Mouse (Mus musculus) heart, embryonic 10.5 days (tissue): ENCODE data around the gene Calhm3. TPM values are rescaled to one million over a fixed set of nuclear protein-coding genes. Genes with fewer than 3 reads are reported as not detected.

ENCODE experiments used
- DNase-seq: peaks from one replicate; pipeline ENCODE4 v3.0.0-alpha.2; 2017; ENCODE audit warnings: low spot score
- H3K27ac ChIP-seq: fragments of 300-500 bp; sonication (generic); 2 replicates; pipeline ENCODE4 v1.5.1; 2016; ENCODE audit warnings: mild to moderate bottlenecking
- H3K27me3 ChIP-seq: fragments of 300-500 bp; sonication (generic); 2 replicates; pipeline ENCODE4 v1.6.1; 2016; ENCODE audit warnings: mild to moderate bottlenecking; ENCODE audit not compliant: poor library complexity, insufficient read depth, severe bottlenecking
- H3K36me3 ChIP-seq: fragments of 300-500 bp; sonication (generic); 2 replicates; pipeline ENCODE4 v1.6.1; 2016; ENCODE audit warnings: mild to moderate bottlenecking, moderate library complexity
- H3K4me1 ChIP-seq: fragments of 300-500 bp; sonication (generic); 2 replicates; pipeline ENCODE4 v1.6.1; 2016; ENCODE audit warnings: mild to moderate bottlenecking
- H3K4me3 ChIP-seq: fragments of 300-500 bp; sonication (generic); 2 replicates; pipeline ENCODE4 v1.5.1; 2016; ENCODE audit warnings: mild to moderate bottlenecking, moderate library complexity
- H3K9me3 ChIP-seq: fragments of 300-500 bp; sonication (generic); 2 replicates; pipeline ENCODE4 v1.6.1; 2016; ENCODE audit warnings: mild to moderate bottlenecking, moderate library complexity
- WGBS: fragments of 180-500 bp; shearing (Covaris S2); methylation state at CpG from one replicate; pipeline ENCODE4 v1.1.7; 2016; 5-methylcytosine and 5-hydroxymethylcytosine counted together
- polyA plus RNA-seq: library from polyadenylated mRNA; unstranded; fragments of >200 nt; fragmentation: Nextera tagmentation; extraction: Ambion mirVana; gene quantifications from 2 replicates; pipeline ENCODE4 v1.2.1, GENCODE M21; 2016

The Calhm3 gene
- polyA plus RNA-seq, result not detected in 2 replicates

DNA sequence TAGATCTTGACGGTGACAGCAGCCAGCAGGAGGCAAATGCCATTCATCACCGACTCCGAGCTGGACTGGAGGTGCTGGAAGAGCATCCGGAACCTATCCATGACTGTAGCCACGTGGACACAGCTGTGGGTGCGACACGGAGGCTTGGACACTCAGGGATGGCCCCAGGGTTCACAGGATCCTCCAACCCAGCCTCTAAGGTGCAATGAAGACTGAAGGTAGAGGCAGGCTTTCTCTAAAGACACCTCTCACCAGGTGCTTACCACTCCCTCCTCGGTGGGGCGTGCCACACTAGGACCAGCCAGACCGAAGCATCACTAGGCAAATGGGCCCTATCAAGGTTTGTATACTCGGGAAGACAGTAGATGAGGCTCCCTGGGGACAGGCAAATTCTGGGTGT, at the start of gene Calhm3:
TSS of gene Calhm3 (minus strand) at position 101 of the 400 bp plus-strand sequence.
- no peaks in the 10 kb centered on the region for H3K36me3 ChIP-seq
- WGBS, result 72% methylated on average over 11 of the region's 11 CpGs
- peaks cover 10% of the 10 kb centered on the region for H3K27me3 ChIP-seq
- H3K4me3 ChIP-seq, result no peak within 1 kb of the TSS
- H3K27ac ChIP-seq, result no peak within 1 kb of the TSS
- no peaks in the 10 kb centered on the region for H3K4me1 ChIP-seq
- no peaks in the 10 kb centered on the region for H3K9me3 ChIP-seq
- DNase-seq, result no peak

- peaks cover 11% of the 10 kb centered on the region for H3K4me1 ChIP-seq
- H3K27me3 ChIP-seq, result peaks cover 18% of the 10 kb centered on the region; the same call in 1 of the 2 replicates
- no peak overlapping the region for H3K27ac ChIP-seq
- 88% methylated on average over 1 of the region's 1 CpGs for WGBS
- no peaks in the 10 kb centered on the region for H3K36me3 ChIP-seq
- no peaks in the 10 kb centered on the region for H3K9me3 ChIP-seq
- no peak for DNase-seq
- H3K4me3 ChIP-seq, result no peak overlapping the region
Measured at GRCm38 (mm10) chr19:47206126-47206525, 48.6 kb upstream of the Calhm3 start.

- no peak overlapping the region for H3K27ac ChIP-seq
- no peaks in the 10 kb centered on the region for H3K9me3 ChIP-seq
- peaks cover 21% of the 10 kb centered on the region; the same call in 1 of the 2 replicates for H3K27me3 ChIP-seq
- H3K36me3 ChIP-seq, result no peaks in the 10 kb centered on the region
- H3K4me3 ChIP-seq, result no peak overlapping the region
- peaks cover 11% of the 10 kb centered on the region for H3K4me1 ChIP-seq
- DNase-seq, result no peak
- 74% methylated on average over 6 of the region's 6 CpGs for WGBS
Measured at GRCm38 (mm10) chr19:47204653-47205052, 47.1 kb upstream of the Calhm3 start.

GRCm38 (mm10) chr19:47203042-47203441, 45.5 kb upstream of the Calhm3 start:
- no peak for DNase-seq
- no peaks in the 10 kb centered on the region for H3K9me3 ChIP-seq
- WGBS, result 85% methylated on average over 6 of the region's 6 CpGs
- peaks cover 24% of the 10 kb centered on the region; the same call in 1 of the 2 replicates for H3K27me3 ChIP-seq
- H3K4me3 ChIP-seq, result no peak overlapping the region
- H3K27ac ChIP-seq, result no peak overlapping the region
- H3K4me1 ChIP-seq, result peaks cover 11% of the 10 kb centered on the region
- no peaks in the 10 kb centered on the region for H3K36me3 ChIP-seq

- H3K4me1 ChIP-seq, result peaks cover 11% of the 10 kb centered on the region
- DNase-seq, result no peak
Measured at GRCm38 (mm10) chr19:47202429-47202828, 44.9 kb upstream of the Calhm3 start.

DNA sequence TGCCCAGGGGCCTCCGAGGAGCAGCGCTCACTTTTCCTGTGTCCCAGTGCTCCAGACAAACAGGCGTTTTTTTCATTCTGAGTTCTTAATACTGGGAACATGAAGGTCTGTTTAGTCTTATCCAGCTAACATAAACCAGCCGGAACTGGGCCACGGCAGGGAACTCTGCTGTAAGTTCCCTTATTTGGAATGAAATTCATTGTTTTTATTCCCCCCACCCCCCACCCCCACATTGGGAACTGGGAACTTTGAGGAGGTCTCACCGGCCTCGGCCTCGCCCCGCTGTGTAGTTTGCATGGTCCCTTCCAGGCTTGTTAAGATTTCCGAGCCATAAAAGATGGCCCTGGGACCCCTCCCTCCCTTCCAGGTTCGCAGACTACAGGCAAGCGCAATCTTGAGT, 44.4 kb upstream of the Calhm3 start:
- no peak overlapping the region for H3K4me3 ChIP-seq
- 59% methylated on average over 12 of the region's 12 CpGs for WGBS
- H3K9me3 ChIP-seq, result no peaks in the 10 kb centered on the region
- H3K4me1 ChIP-seq, result peaks cover 11% of the 10 kb centered on the region
- H3K27ac ChIP-seq, result peak overlapping the region; percentile 44
- no peak for DNase-seq
- no peaks in the 10 kb centered on the region for H3K36me3 ChIP-seq
- peaks cover 24% of the 10 kb centered on the region; the same call in 1 of the 2 replicates for H3K27me3 ChIP-seq

More at GRCm38 (mm10) chr19:47202429-47202828, 44.9 kb upstream of the Calhm3 start:
- Histone ChIP-seq H3K27ac (peak overlapping the region; percentile 23), H3K27me3 (peaks cover 24% of the 10 kb centered on the region; the same call in 1 of the 2 replicates), H3K9me3 (no peaks in the 10 kb centered on the region), H3K4me3 (no peak overlapping the region), H3K36me3 (no peaks in the 10 kb centered on the region)
- 63% methylated on average over 6 of the region's 6 CpGs for WGBS

GRCm38 (mm10) chr19:47198671-47199350, 41.2 kb upstream of the Calhm3 start:
- Histone ChIP-seq H3K4me1 (peaks cover 11% of the 10 kb centered on the region), H3K27me3 (peaks cover 20% of the 10 kb centered on the region; the same call in 1 of the 2 replicates), H3K4me3 (no peak overlapping the region), H3K36me3 (no peaks in the 10 kb centered on the region), H3K27ac (no peak overlapping the region), H3K9me3 (no peaks in the 10 kb centered on the region)
- DNase-seq, result no peak
- WGBS, result 75% methylated on average over 13 of the region's 13 CpGs

- DNase-seq, result no peak
- Histone ChIP-seq H3K4me1 (peaks cover 7% of the 10 kb centered on the region), H3K27me3 (no peaks in the 10 kb centered on the region), H3K36me3 (no peaks in the 10 kb centered on the region), H3K9me3 (no peaks in the 10 kb centered on the region), H3K4me3 (no peak overlapping the region), H3K27ac (no peak overlapping the region)
- 90% methylated on average over 5 of the region's 5 CpGs for WGBS
Measured at GRCm38 (mm10) chr19:47192158-47192557, 34.6 kb upstream of the Calhm3 start.

- Histone ChIP-seq H3K4me3 (no peak overlapping the region), H3K4me1 (peaks cover 7% of the 10 kb centered on the region), H3K36me3 (no peaks in the 10 kb centered on the region), H3K9me3 (no peaks in the 10 kb centered on the region; the same call in 1 of the 2 replicates), H3K27ac (no peak overlapping the region), H3K27me3 (peaks cover 8% of the 10 kb centered on the region; the same call in 1 of the 2 replicates)
- WGBS, result 72% methylated on average over 11 of the region's 11 CpGs
- DNase-seq, result no peak
Measured at GRCm38 (mm10) chr19:47188515-47189128, 31.1 kb upstream of the Calhm3 start.

- WGBS, result 46% methylated on average over 15 of the region's 15 CpGs
- Histone ChIP-seq H3K27me3 (peaks cover 10% of the 10 kb centered on the region; the same call in 1 of the 2 replicates), H3K27ac (no peak overlapping the region), H3K4me1 (peaks cover 7% of the 10 kb centered on the region), H3K36me3 (no peaks in the 10 kb centered on the region), H3K4me3 (no peak overlapping the region), H3K9me3 (peaks cover 5% of the 10 kb centered on the region)
- DNase-seq, result no peak
Measured at GRCm38 (mm10) chr19:47186514-47187275, 29.1 kb upstream of the Calhm3 start.

GRCm38 (mm10) chr19:47184736-47185135, 27.2 kb upstream of the Calhm3 start:
- DNase-seq, result no peak
- peaks cover 8% of the 10 kb centered on the region for H3K4me1 ChIP-seq
- H3K4me3 ChIP-seq, result no peak overlapping the region
- H3K36me3 ChIP-seq, result no peaks in the 10 kb centered on the region
- H3K9me3 ChIP-seq, result peaks cover 5% of the 10 kb centered on the region
- no peak overlapping the region for H3K27ac ChIP-seq
- WGBS, result 61% methylated on average over 4 of the region's 4 CpGs
- H3K27me3 ChIP-seq, result peaks cover 29% of the 10 kb centered on the region

DNA sequence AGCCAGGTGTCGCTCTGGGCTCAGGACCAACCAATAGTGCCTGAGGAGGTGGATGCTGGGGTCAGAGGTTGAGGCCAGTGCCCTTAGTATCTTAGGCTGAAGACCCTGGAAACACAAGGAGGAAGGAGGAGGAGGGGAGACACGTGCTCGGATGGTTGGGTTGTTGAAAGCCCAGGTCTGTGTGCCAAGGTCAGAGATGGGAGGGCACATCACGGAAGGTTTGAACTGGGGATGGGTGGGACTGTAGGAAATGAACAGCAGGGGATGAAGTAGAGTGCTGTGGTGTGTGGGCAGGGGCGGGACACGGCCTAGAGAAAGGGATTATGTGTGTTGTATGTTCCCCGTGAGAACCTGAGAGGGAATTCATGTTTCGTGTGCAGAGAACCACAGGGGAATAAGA, 26.7 kb upstream of the Calhm3 start:
- no peak overlapping the region for H3K27ac ChIP-seq
- H3K4me1 ChIP-seq, result peaks cover 13% of the 10 kb centered on the region
- H3K9me3 ChIP-seq, result peaks cover 5% of the 10 kb centered on the region
- WGBS, result 61% methylated on average over 8 of the region's 8 CpGs
- H3K4me3 ChIP-seq, result no peak overlapping the region
- H3K36me3 ChIP-seq, result no peaks in the 10 kb centered on the region
- no peak for DNase-seq
- H3K27me3 ChIP-seq, result peaks cover 34% of the 10 kb centered on the region

DNA sequence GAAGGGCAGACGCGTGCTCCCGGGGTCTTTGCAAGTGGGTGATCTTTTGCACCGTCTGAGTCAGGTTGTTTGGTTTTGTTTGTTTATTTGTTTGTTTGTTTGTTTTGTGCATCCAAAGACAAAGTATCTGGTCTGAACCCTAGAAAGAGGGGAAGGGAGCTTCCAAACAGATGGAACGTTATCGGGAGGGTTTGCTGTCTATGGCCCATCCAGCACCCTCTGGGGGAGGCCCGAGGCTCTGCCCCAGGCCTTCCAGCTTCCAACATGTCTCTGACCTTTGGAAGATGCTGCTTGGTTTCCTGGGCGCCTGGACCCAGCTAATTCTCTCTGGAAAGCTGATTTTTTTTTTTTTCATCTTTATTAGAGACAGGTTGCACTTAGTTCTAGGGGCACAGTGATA, 22.4 kb upstream of the Calhm3 start:
- H3K27me3 ChIP-seq, result peaks cover 60% of the 10 kb centered on the region
- DNase-seq, result no peak
- no peaks in the 10 kb centered on the region for H3K36me3 ChIP-seq
- peaks cover 20% of the 10 kb centered on the region for H3K4me1 ChIP-seq
- peak overlapping the region; percentile 81; the same call in 1 of the 2 replicates for H3K4me3 ChIP-seq
- peaks cover 5% of the 10 kb centered on the region; the same call in 1 of the 2 replicates for H3K9me3 ChIP-seq
- WGBS, result 17% methylated on average over 8 of the region's 8 CpGs
- no peak overlapping the region for H3K27ac ChIP-seq
